Mouse (Mus musculus) embryonic facial prominence, embryonic 12.5 days (tissue): ENCODE measurements at regions not wholly inside any gene's neighbourhood (a gene's known extent, or its start where the extent isn't known, plus 50 kb on each side); places are given as distances from the start of the nearest gene placed in this dataset.

Source experiments
- ATAC-seq: fragments of 200-750 bp; cut with Nextera tagmentation; 2 replicates; pipeline ENCODE4 v1.8.0; 2017; ENCODE audit not compliant: insufficient number of reproducible peaks, insufficient read depth, low FRiP score, low TSS enrichment
- H3K27ac ChIP-seq: fragments of 300-500 bp; sonication (generic); 2 replicates; pipeline ENCODE4 v1.5.1; 2016; ENCODE audit warnings: mild to moderate bottlenecking
- H3K27me3 ChIP-seq: fragments of 300-500 bp; sonication (generic); 2 replicates; pipeline ENCODE4 v1.6.1; 2016; ENCODE audit warnings: mild to moderate bottlenecking, moderate library complexity
- H3K36me3 ChIP-seq: fragments of 300-500 bp; sonication (generic); 2 replicates; pipeline ENCODE4 v1.6.1; 2016; ENCODE audit warnings: mild to moderate bottlenecking
- H3K4me1 ChIP-seq: fragments of 300-500 bp; sonication (generic); 2 replicates; pipeline ENCODE4 v1.6.1; 2016
- H3K4me2 ChIP-seq: fragments of 300-500 bp; sonication (generic); replicated peaks from 2 replicates; pipeline ENCODE4 v1.6.1; 2016; ENCODE audit warnings: mild to moderate bottlenecking, moderate library complexity
- H3K4me3 ChIP-seq: fragments of 300-500 bp; sonication (generic); 2 replicates; pipeline ENCODE4 v1.5.1; 2016; ENCODE audit warnings: mild to moderate bottlenecking
- H3K9ac ChIP-seq: fragments of 300-500 bp; sonication (generic); 2 replicates; pipeline ENCODE4 v1.6.1; 2016; ENCODE audit warnings: mild to moderate bottlenecking, moderate library complexity
- H3K9me3 ChIP-seq: fragments of 300-500 bp; sonication (generic); 2 replicates; pipeline ENCODE4 v1.6.1; 2016; ENCODE audit warnings: mild to moderate bottlenecking, moderate library complexity
- WGBS: fragments of 180-500 bp; shearing (Covaris S2); methylation state at CpG from one replicate; pipeline ENCODE4 v1.1.7; 2016; 5-methylcytosine and 5-hydroxymethylcytosine counted together

- Histone ChIP-seq H3K4me2 (no peak overlapping the region), H3K4me3 (no peak overlapping the region), H3K9ac (no peak overlapping the region), H3K36me3 (no peaks in the 10 kb centered on the region), H3K27me3 (no peaks in the 10 kb centered on the region), H3K4me1 (no peaks in the 10 kb centered on the region), H3K9me3 (no peaks in the 10 kb centered on the region), H3K27ac (no peak overlapping the region)
- ATAC-seq, result no peak
- 58% methylated on average over 1 of the region's 1 CpGs for WGBS
Measured at GRCm38 (mm10) chr10:107964022-107964421, 52.1 kb upstream of the Otogl start.

GRCm38 (mm10) chr10:107962130-107962529 is 50.2 kb upstream of the Otogl start:
- Histone ChIP-seq H3K36me3 (no peaks in the 10 kb centered on the region), H3K27ac (no peak overlapping the region), H3K9me3 (no peaks in the 10 kb centered on the region), H3K27me3 (no peaks in the 10 kb centered on the region), H3K4me2 (no peak overlapping the region), H3K4me3 (no peak overlapping the region), H3K9ac (no peak overlapping the region), H3K4me1 (no peaks in the 10 kb centered on the region)
- ATAC-seq, result no peak
- 89% methylated on average over 3 of the region's 3 CpGs for WGBS
